Mouse (Mus musculus) spleen, postnatal 0 days (tissue): ENCODE data around the gene Mpp4. TPM values are rescaled to one million over a fixed set of nuclear protein-coding genes. Genes with fewer than 3 reads are reported as not detected.

ENCODE experiments used
- polyA plus RNA-seq: library from polyadenylated mRNA; unstranded; fragments of >200 nt; fragmentation: Nextera tagmentation; extraction: Ambion mirVana; gene quantifications from 2 replicates; pipeline ENCODE4 v1.2.1, GENCODE M21; 2015

The Mpp4 gene
- polyA plus RNA-seq: 0.12 and 0.22 TPM in 2 replicates

DNA sequence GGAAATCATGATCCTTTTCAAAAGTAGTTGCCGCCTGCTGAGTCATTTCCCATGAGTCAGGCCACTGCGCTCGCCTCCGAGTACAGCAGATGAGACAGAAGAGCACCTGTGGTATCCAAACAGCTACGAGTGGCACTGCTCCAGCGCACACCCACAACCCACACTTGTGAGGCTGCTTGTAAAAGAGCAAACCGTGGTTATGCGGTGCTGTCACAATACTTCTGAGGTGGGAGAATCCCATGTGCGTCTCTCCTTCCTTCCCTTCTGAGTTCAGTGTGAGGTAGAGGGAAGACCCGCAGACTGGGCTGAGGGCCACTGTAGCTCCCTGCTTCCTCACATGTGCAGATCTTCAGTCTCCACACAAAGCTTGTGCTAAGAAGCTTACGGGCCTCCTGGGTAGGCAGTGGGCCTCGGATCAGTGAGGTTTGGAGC lies at the start of gene Mpp4:
TSS of gene Mpp4 (minus strand) at position 360 of the 432 bp plus-strand sequence.

DNA sequence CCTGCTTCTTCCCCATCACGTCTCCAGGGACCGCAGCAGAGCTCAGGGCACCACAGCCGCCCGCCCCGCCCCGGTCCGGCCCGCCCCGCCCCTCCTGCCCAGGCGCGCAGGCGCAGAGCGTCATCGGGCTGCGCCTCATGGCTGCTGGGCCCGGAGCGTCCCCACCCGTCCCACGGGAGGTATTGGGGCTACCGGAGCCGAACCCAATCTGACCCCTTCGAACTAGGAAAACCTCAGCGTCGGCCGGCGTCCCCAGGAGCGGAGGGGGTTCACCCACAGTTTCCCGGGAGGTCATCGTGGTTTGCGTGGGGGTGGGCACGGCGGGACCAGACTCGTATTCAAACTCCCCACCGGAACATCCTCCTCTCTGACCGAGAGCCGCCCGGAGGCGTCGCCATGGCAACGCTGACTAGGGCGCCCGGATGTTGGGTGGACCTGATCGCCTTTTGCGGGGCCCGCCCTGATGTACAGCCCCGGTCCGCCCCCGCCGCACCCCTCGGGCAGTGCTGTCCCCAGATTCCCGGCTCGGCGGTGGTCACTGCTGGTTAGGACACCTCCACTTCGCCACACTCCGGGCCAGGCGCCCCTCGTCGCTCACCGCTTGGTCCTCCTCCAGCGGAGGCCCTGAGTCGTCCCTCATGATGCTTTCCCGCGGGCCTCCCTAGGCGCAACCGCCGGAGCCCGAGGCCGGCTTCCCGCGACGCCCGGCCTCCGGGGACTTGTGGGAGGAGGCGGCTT lies 43.3 kb downstream of the Mpp4 start, which contains the start of gene Tmem237:
TSS of gene Tmem237 (minus strand) at position 689 of the 738 bp plus-strand sequence.

DNA sequence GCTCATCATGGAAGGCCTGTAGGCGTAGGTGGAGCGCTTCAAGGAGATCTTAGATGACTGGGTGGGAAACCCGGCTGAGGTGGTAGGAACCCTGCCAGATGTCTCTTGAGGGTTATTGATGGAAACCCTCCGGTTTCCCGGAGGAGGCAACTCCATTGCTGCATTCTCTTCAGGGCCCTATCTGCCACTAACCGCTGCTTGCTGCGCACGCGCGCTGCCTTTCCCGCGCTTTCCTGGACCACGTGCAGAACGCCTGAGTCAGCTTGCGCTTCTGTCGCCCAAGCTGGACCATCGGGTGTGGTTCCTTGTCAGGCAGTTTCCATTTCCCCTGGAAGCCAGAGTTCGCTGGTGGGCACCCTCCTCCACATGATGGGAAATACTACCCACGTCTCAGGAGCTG lies 68.5 kb downstream of the Mpp4 start, which contains the start of gene C2cd6:
TSS of gene C2cd6 (minus strand) at position 196 of the 400 bp plus-strand sequence.

Other genes starting within 250 kb of the Mpp4 start
- 46.7 and 51.2 TPM in 2 replicates for gene Trak2, start 190.0 kb downstream of the Mpp4 start, polyA plus RNA-seq
- gene Stradb, start 189.9 kb downstream of the Mpp4 start, polyA plus RNA-seq: 57.1 and 58.9 TPM in 2 replicates
- not detected in 2 replicates for gene C2cd6, start 68.5 kb downstream of the Mpp4 start, polyA plus RNA-seq
- gene Tmem237, start 43.0 kb downstream of the Mpp4 start, polyA plus RNA-seq: 6.7 and 8.6 TPM in 2 replicates
- gene Als2, start 73.8 kb upstream of the Mpp4 start, polyA plus RNA-seq: 2.7 and 3.0 TPM in 2 replicates
- gene Cdk15, start 93.5 kb upstream of the Mpp4 start, polyA plus RNA-seq: 0.23 TPM in 1 of 2 replicates, not detected in the other